ENCODE assay signal across 11 mouse cellular contexts in the genomic region with DNA sequence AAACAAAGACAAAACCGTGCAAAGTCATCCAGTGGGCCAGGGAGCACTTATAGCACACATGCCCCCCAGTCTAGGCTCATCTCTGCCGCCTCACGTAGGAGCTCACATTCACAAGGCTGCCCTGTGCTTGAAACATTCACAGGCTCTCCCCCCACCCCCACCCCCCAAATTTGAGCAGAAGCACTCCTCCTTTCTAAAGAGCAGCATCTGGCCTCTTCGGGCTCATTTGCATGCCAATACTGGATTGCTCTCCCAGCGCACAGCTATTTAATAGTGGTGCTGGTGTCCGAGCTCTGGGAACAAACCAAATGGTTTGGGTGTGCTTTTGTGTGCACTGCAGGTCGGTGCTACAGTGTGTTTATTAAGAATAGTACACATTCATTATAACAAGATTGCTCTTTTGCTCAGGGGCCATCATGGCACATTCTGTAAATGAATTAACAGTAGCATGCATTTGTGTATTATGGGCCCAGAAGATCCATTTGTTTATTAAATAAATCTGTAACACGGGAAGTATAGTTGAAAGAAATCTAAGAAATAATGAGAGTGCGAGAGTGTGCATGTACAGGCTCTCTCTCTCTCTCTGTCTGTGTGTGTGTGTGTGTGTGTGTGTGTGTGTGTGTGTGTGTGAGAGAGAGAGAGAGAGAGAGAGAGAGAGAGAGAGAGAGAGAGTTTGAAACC.
DNase-seq lines count a peak whose midpoint lies in the region; ATAC-seq lines count a peak whose summit lies in the region.
"Had no signal": no experiment of that assay in that cellular context is flagged by ENCODE, and none has a peak within 500 bp of the region (broad histone marks: within the 10 kb centered on the region; RNA-seq: fewer than 3 reads in every experiment).

No protein-coding gene starts in this region.

- H3K27me3 ChIP-seq in forebrain, embryonic 16.5 days (replicated peaks; ENCODE audit: control insufficient read depth, insufficient read depth, low read length) = no peaks in the 10 kb centered on the region
- no peaks in the 10 kb centered on the region for H3K27me3 ChIP-seq in midbrain, embryonic 11.5 days (ENCODE audit: control insufficient read depth, insufficient read depth, low read length)
- H3K27me3 ChIP-seq: embryonic facial prominence, embryonic 15.5 days; heart, embryonic 15.5 days had no signal

- 3% methylated on average over 9 of the region's 9 CpGs for WGBS in forebrain, embryonic 16.5 days
- 8% methylated on average over 9 of the region's 9 CpGs for WGBS in midbrain, embryonic 11.5 days

- intact Hi-C loops in gastrocnemius, postnatal 36 days (cut with DNase I) = no loop called here

- no peak overlapping the region for H3K4me3 ChIP-seq in forebrain, embryonic 16.5 days (replicated peaks; ENCODE audit: low read length)
- no peak overlapping the region for H3K4me3 ChIP-seq in midbrain, embryonic 11.5 days (ENCODE audit: low read depth, low read length)
- H3K4me3 ChIP-seq: embryonic facial prominence, embryonic 15.5 days; heart, embryonic 15.5 days; limb, embryonic 15.5 days had no signal

- peak; percentile 59 for DNase-seq in embryo, embryonic 9.5 days (ENCODE audit: extremely low spot score)
- peak; percentile 95 for DNase-seq in midbrain, embryonic 11.5 days (ENCODE audit: low spot score, missing footprints)
- DNase-seq in retina, embryonic 14.5 days (ENCODE audit: low spot score) = peak; percentile 40
- no peak for DNase-seq in gastrocnemius, postnatal 36 days
- DNase-seq in frontal cortex, postnatal 36 days (ENCODE audit: low spot score in 2 of 2) = no peak
- DNase-seq in T-cell, adult 2 months (ENCODE audit: low spot score) = no peak

- no peaks in the 10 kb centered on the region for H3K9me3 ChIP-seq in forebrain, embryonic 16.5 days (ENCODE audit: control insufficient read depth, low read length)
- no peaks in the 10 kb centered on the region for H3K9me3 ChIP-seq in midbrain, embryonic 11.5 days (ENCODE audit: control insufficient read depth, low read length)
- H3K9me3 ChIP-seq: embryonic facial prominence, embryonic 15.5 days; heart, embryonic 15.5 days; limb, embryonic 15.5 days had no signal

- peak overlapping the region; percentile 29 for H3K27ac ChIP-seq in forebrain, embryonic 16.5 days (ENCODE audit: low read length)
- peak overlapping the region; percentile 88 for H3K27ac ChIP-seq in midbrain, embryonic 11.5 days (ENCODE audit: low read depth, low read length)
- H3K27ac ChIP-seq: embryonic facial prominence, embryonic 15.5 days; heart, embryonic 15.5 days; limb, embryonic 15.5 days had no signal

- H3K9ac ChIP-seq in forebrain, embryonic 16.5 days (replicated peaks; ENCODE audit: low read depth, low read length) = no peak overlapping the region
- peak overlapping the region; percentile 25; the same call in 1 of the 2 replicates for H3K9ac ChIP-seq in midbrain, embryonic 11.5 days (ENCODE audit: low read length)
- H3K9ac ChIP-seq: embryonic facial prominence, embryonic 15.5 days; heart, embryonic 15.5 days; limb, embryonic 15.5 days had no signal

- H3K36me3 ChIP-seq in forebrain, embryonic 16.5 days (ENCODE audit: control insufficient read depth, insufficient read depth) = no peaks in the 10 kb centered on the region
- no peaks in the 10 kb centered on the region for H3K36me3 ChIP-seq in midbrain, embryonic 11.5 days (ENCODE audit: control insufficient read depth, insufficient read depth, low read length)
- H3K36me3 ChIP-seq: embryonic facial prominence, embryonic 15.5 days; heart, embryonic 15.5 days; limb, embryonic 15.5 days had no signal

- peak; percentile 89 for ATAC-seq in forebrain, embryonic 16.5 days
- ATAC-seq in midbrain, embryonic 11.5 days (ENCODE audit: low FRiP score) = peak; percentile 96
- ATAC-seq: intestine, embryonic 16.5 days had no signal

- H3K4me2 ChIP-seq in forebrain, embryonic 16.5 days (ENCODE audit: low read length) = no peak overlapping the region
- H3K4me2 ChIP-seq in midbrain, embryonic 11.5 days = peak overlapping the region; percentile 30; the same call in 1 of the 2 replicates
- H3K4me2 ChIP-seq: embryonic facial prominence, embryonic 15.5 days; heart, embryonic 15.5 days; limb, embryonic 15.5 days had no signal

- peaks cover 16% of the 10 kb centered on the region for H3K4me1 ChIP-seq in forebrain, embryonic 16.5 days (replicated peaks; ENCODE audit: control insufficient read depth, insufficient read depth, low read length)
- peaks cover 25% of the 10 kb centered on the region; the same call in 1 of the 2 replicates for H3K4me1 ChIP-seq in midbrain, embryonic 11.5 days (ENCODE audit: control insufficient read depth, insufficient read depth, low read length)
- H3K4me1 ChIP-seq: heart, embryonic 15.5 days had no signal

Comparison
In these comparisons a context has a peak if more than half of its experiments do, and no peak if none do; other contexts are left out.
1. DNase-seq: peak in embryo, embryonic 9.5 days (single experiment), midbrain, embryonic 11.5 days (single experiment) and retina, embryonic 14.5 days (single experiment); none in gastrocnemius, postnatal 36 days (0 of 2), frontal cortex, postnatal 36 days (0 of 2) and T-cell, adult 2 months (single experiment).